Mouse (Mus musculus) kidney, postnatal 36 days (tissue): Measurements from ENCODE around the gene Cdt1.

Source experiments
- DNase-seq, 2 experiments: peaks; one replicate each; pipeline ENCODE4 v3.0.0; 2021 to 2022; ENCODE audit warnings: mixed read lengths in 2 of 2

Cdt1 gene

GRCm38 (mm10) chr8:122616181-122616905 lies 48.5 kb downstream of the Cdt1 start:
- DNase-seq, result peak in 1 of 2 experiments; percentile 21

GRCm38 (mm10) chr8:122617947-122618546 lies 50.2 kb downstream of the Cdt1 start:
- peak; percentile 82 to 93 for DNase-seq

GRCm38 (mm10) chr8:122618660-122619378 lies 51.0 kb downstream of the Cdt1 start:
- DNase-seq, result no peak

- DNase-seq, result peak in 1 of 2 experiments; percentile 19
These were observed 52.6 kb downstream of the Cdt1 start for GRCm38 (mm10) chr8:122620446-122620845.

- DNase-seq, result peak in 1 of 2 experiments; percentile 34
These were observed 54.9 kb downstream of the Cdt1 start, which contains the start of gene Pabpn1l for GRCm38 (mm10) chr8:122622727-122623126. TSS of gene Pabpn1l (minus strand) at chr8:122622739.
